Mouse (Mus musculus) liver, embryonic 15.5 days (tissue): ENCODE results near the gene Pla1a. TPM values are rescaled to one million over a fixed set of nuclear protein-coding genes. Genes with fewer than 3 reads are reported as not detected.

Experiments used
- ATAC-seq: fragments of 200-750 bp; cut with Nextera tagmentation; 2 replicates; pipeline ENCODE4 v1.8.0; 2017; ENCODE audit warnings: moderate number of reproducible peaks, mild to moderate bottlenecking, moderate library complexity; ENCODE audit not compliant: insufficient read depth
- H3K27ac ChIP-seq: fragments of 300-500 bp; sonication (generic); replicated peaks from 2 replicates; pipeline ENCODE4 v1.5.1; 2015; ENCODE audit warnings: mild to moderate bottlenecking, inconsistent platforms
- H3K27me3 ChIP-seq: fragments of 300-500 bp; sonication (generic); 2 replicates; pipeline ENCODE4 v1.6.1; 2015; ENCODE audit warnings: mild to moderate bottlenecking, inconsistent platforms
- H3K36me3 ChIP-seq: fragments of 300-500 bp; sonication (generic); replicated peaks from 2 replicates; pipeline ENCODE4 v1.6.1; 2015; ENCODE audit warnings: moderate library complexity, mild to moderate bottlenecking, inconsistent platforms
- H3K4me1 ChIP-seq: fragments of 300-500 bp; sonication (generic); replicated peaks from 2 replicates; pipeline ENCODE4 v1.6.1; 2015; ENCODE audit warnings: inconsistent platforms
- H3K4me2 ChIP-seq: fragments of 300-500 bp; sonication (generic); 2 replicates; pipeline ENCODE4 v1.6.1; 2015; ENCODE audit warnings: moderate library complexity, mild to moderate bottlenecking, inconsistent platforms
- H3K4me3 ChIP-seq: fragments of 300-500 bp; sonication (generic); replicated peaks from 2 replicates; pipeline ENCODE4 v1.5.1; 2015; ENCODE audit warnings: mild to moderate bottlenecking, inconsistent platforms
- H3K9ac ChIP-seq: fragments of 300-500 bp; sonication (generic); 2 replicates; pipeline ENCODE4 v1.6.1; 2015; ENCODE audit warnings: moderate library complexity, mild to moderate bottlenecking, inconsistent platforms
- H3K9me3 ChIP-seq: fragments of 300-500 bp; sonication (generic); replicated peaks from 2 replicates; pipeline ENCODE4 v1.6.1; 2016; ENCODE audit warnings: inconsistent platforms
- WGBS: fragments of 180-500 bp; shearing (Covaris S2); methylation state at CpG from one replicate; pipeline ENCODE4 v1.1.7; 2015; ENCODE audit warnings: mixed read lengths; ENCODE audit not compliant: insufficient replicate concordance; 5-methylcytosine and 5-hydroxymethylcytosine counted together
- polyA plus RNA-seq: library from polyadenylated mRNA; unstranded; fragments of >200 nt; fragmentation: Nextera tagmentation; extraction: Ambion mirVana; gene quantifications from 2 replicates; pipeline ENCODE4 v1.2.1, GENCODE M21; 2015

The Pla1a gene
- polyA plus RNA-seq, 1 experiment from 2014 or later: 27.2 TPM

GRCm38 (mm10) chr16:38388757-38389156 lies 44.2 kb downstream of the Pla1a start:
- no peaks in the 10 kb centered on the region for H3K9me3 ChIP-seq
- H3K9ac ChIP-seq: no peak overlapping the region
- peaks cover 41% of the 10 kb centered on the region for H3K4me1 ChIP-seq
- no peaks in the 10 kb centered on the region for H3K36me3 ChIP-seq
- H3K27ac ChIP-seq: no peak overlapping the region
- ATAC-seq: no peak
- H3K27me3 ChIP-seq: no peaks in the 10 kb centered on the region
- WGBS: 66% methylated on average over 6 of the region's 6 CpGs
- H3K4me2 ChIP-seq: no peak overlapping the region
- no peak overlapping the region for H3K4me3 ChIP-seq

DNA sequence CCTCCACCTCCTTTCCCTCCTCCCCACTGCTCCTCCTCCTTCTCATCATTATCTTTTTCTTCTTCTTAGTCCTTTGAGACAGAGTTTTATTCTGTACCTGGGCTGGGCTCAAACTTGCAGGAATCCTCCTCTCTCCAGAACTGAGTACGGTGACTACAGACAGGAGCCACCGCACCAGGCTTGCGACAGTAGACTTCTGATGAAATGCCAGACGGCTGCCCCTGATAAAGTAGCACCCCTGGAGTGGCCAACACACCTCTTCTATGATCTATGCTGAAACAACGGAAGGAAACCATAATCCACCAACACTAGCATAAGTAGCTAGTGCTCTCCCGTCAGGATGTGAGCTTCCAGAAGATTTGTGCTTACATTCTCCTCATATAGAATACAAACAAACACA lies 45.6 kb downstream of the Pla1a start:
- WGBS: 30% methylated on average over 6 of the region's 6 CpGs
- Histone ChIP-seq H3K4me1 (peaks cover 53% of the 10 kb centered on the region), H3K27ac (peak overlapping the region; percentile 53), H3K4me3 (no peak overlapping the region), H3K4me2 (peak overlapping the region; percentile 42), H3K9ac (no peak overlapping the region), H3K36me3 (no peaks in the 10 kb centered on the region), H3K27me3 (no peaks in the 10 kb centered on the region), H3K9me3 (no peaks in the 10 kb centered on the region)
- ATAC-seq: peak; percentile 65

DNA sequence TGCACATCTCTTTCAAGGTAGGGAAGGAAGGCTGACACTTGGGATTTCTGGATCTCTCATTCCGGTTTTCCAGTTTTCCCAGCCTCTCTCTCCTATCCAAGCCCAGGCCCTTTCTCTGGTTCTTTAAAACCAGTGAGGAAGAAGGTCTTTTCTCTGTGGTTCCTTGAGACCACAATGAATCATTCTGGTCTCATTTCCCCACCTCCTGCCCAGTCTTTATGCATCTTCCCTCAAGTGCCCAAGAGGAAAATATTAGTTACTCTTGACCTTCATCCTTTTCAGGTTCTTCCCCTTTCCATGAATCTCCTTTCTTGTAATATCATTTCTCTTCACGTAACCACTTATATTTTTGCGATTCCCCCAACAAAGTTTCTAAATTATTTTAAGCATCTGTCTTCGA lies 47.2 kb downstream of the Pla1a start:
- H3K9ac ChIP-seq: no peak overlapping the region
- no peaks in the 10 kb centered on the region for H3K27me3 ChIP-seq
- 78% methylated on average over 4 of the region's 4 CpGs for WGBS
- H3K36me3 ChIP-seq: no peaks in the 10 kb centered on the region
- H3K4me1 ChIP-seq: peaks cover 54% of the 10 kb centered on the region
- no peak overlapping the region for H3K27ac ChIP-seq
- no peaks in the 10 kb centered on the region for H3K9me3 ChIP-seq
- H3K4me2 ChIP-seq: no peak overlapping the region
- no peak overlapping the region for H3K4me3 ChIP-seq
- no peak for ATAC-seq

GRCm38 (mm10) chr16:38385184-38385634 lies 47.7 kb downstream of the Pla1a start:
- no peak for ATAC-seq
- Histone ChIP-seq H3K4me2 (no peak overlapping the region), H3K27me3 (no peaks in the 10 kb centered on the region), H3K9ac (no peak overlapping the region), H3K4me1 (peaks cover 54% of the 10 kb centered on the region), H3K27ac (peak overlapping the region; percentile 60; the same call in 1 of the 2 replicates), H3K36me3 (no peaks in the 10 kb centered on the region), H3K4me3 (no peak overlapping the region), H3K9me3 (no peaks in the 10 kb centered on the region)
- 77% methylated on average over 6 of the region's 6 CpGs for WGBS

- Histone ChIP-seq H3K9me3 (no peaks in the 10 kb centered on the region), H3K27me3 (no peaks in the 10 kb centered on the region), H3K4me1 (peaks cover 65% of the 10 kb centered on the region), H3K4me3 (no peak overlapping the region), H3K4me2 (peak overlapping the region; percentile 16; the same call in 1 of the 2 replicates), H3K9ac (no peak overlapping the region), H3K27ac (peak overlapping the region; percentile 60), H3K36me3 (peaks cover 3% of the 10 kb centered on the region)
- ATAC-seq: peak; percentile 77
- WGBS: 16% methylated on average over 2 of the region's 2 CpGs
Measured at GRCm38 (mm10) chr16:38383683-38384082, 49.3 kb downstream of the Pla1a start.

GRCm38 (mm10) chr16:38379926-38380325 lies 53.0 kb downstream of the Pla1a start:
- 72% methylated on average over 3 of the region's 3 CpGs for WGBS
- no peak overlapping the region for H3K4me2 ChIP-seq
- H3K27ac ChIP-seq: no peak overlapping the region
- no peak overlapping the region for H3K9ac ChIP-seq
- peaks cover 68% of the 10 kb centered on the region for H3K4me1 ChIP-seq
- peaks cover 33% of the 10 kb centered on the region for H3K36me3 ChIP-seq
- H3K27me3 ChIP-seq: no peaks in the 10 kb centered on the region
- no peak overlapping the region for H3K4me3 ChIP-seq
- ATAC-seq: no peak
- H3K9me3 ChIP-seq: no peaks in the 10 kb centered on the region

DNA sequence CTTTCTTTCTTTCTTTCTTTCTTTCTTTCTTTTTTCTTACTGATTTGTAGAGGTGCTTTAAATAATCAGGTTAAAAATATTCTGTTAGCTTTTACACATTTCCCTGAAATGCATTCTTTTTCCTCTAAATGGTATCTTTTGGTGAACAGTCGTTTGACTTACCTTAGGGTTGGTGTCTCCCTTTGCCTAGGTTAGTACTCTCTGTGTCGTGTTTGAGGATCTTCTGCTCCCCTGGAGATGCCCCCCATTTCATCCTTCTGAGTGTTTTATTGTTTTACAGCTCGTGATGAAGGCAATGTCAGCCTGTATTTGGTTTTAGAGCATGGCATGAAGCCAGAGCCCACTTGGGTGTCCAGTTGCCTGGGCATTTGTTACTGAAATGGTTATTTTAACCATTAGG lies 53.5 kb downstream of the Pla1a start:
- ATAC-seq: no peak
- no peak overlapping the region for H3K4me3 ChIP-seq
- peaks cover 68% of the 10 kb centered on the region for H3K4me1 ChIP-seq
- no peak overlapping the region for H3K4me2 ChIP-seq
- H3K27me3 ChIP-seq: no peaks in the 10 kb centered on the region
- no peak overlapping the region for H3K27ac ChIP-seq
- H3K9me3 ChIP-seq: no peaks in the 10 kb centered on the region
- no peak overlapping the region for H3K9ac ChIP-seq
- 33% methylated on average over 3 of the region's 3 CpGs for WGBS
- peaks cover 33% of the 10 kb centered on the region for H3K36me3 ChIP-seq

DNA sequence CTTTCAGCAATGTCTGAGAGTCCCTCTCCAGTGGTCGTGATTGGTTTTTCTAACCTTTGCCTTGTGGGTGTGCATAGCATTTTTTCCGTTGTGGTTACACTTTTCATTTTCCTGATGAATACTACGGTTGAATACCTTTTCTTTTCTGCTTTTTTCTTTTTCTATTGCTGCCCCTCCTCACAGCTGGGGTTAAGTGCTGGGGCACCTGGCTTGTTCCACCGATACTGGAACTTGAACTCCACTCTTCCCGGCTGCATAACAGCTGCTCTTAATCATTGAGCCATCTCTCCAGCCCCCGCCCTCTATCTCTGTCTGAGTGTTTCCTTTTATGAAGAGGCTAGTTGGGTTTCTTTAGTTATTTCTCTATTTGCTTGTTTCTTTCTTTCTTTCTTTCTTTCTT lies 53.9 kb downstream of the Pla1a start:
- H3K9me3 ChIP-seq: no peaks in the 10 kb centered on the region
- H3K27me3 ChIP-seq: no peaks in the 10 kb centered on the region
- H3K36me3 ChIP-seq: peaks cover 35% of the 10 kb centered on the region
- peak overlapping the region; percentile 24; the same call in 1 of the 2 replicates for H3K27ac ChIP-seq
- no peak for ATAC-seq
- 0 out of 2 replicates have a peak overlapping the region, but pooled peaks have one; percentile 15 for H3K4me2 ChIP-seq
- WGBS: 21% methylated on average over 6 of the region's 6 CpGs
- peaks cover 68% of the 10 kb centered on the region for H3K4me1 ChIP-seq
- H3K9ac ChIP-seq: no peak overlapping the region
- no peak overlapping the region for H3K4me3 ChIP-seq

DNA sequence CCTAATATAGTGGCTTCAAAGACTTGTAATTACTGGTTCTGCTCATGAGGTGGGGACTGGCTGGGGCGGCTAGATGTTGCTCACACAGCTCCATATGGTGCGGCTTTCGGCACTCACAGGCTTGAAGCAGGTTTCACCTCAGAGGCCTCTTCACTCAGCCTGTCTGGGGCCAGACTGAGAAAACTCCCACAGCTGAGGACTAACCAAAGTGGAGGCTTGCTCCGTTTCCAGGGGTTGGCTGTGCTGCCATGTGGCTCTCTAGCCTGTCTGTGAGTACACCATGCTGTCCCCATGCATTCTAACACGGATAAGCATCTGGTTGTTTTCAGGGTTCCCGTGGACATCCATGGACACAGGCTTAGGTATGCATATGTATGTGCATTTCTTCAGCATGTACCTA lies 54.4 kb downstream of the Pla1a start:
- ATAC-seq: no peak
- 84% methylated on average over 6 of the region's 6 CpGs for WGBS
- peaks cover 40% of the 10 kb centered on the region for H3K36me3 ChIP-seq
- no peak overlapping the region for H3K9ac ChIP-seq
- no peak overlapping the region for H3K27ac ChIP-seq
- H3K4me2 ChIP-seq: no peak overlapping the region
- H3K9me3 ChIP-seq: no peaks in the 10 kb centered on the region
- H3K27me3 ChIP-seq: no peaks in the 10 kb centered on the region
- peaks cover 68% of the 10 kb centered on the region for H3K4me1 ChIP-seq
- H3K4me3 ChIP-seq: no peak overlapping the region

GRCm38 (mm10) chr16:38377546-38377945 lies 55.4 kb downstream of the Pla1a start:
- Histone ChIP-seq H3K9ac (no peak overlapping the region), H3K27ac (peak overlapping the region; percentile 62; the same call in 1 of the 2 replicates), H3K9me3 (no peaks in the 10 kb centered on the region), H3K36me3 (peaks cover 40% of the 10 kb centered on the region), H3K4me3 (no peak overlapping the region), H3K4me2 (no peak overlapping the region), H3K4me1 (peaks cover 69% of the 10 kb centered on the region), H3K27me3 (no peaks in the 10 kb centered on the region)
- no peak for ATAC-seq
- 80% methylated on average over 6 of the region's 6 CpGs for WGBS

DNA sequence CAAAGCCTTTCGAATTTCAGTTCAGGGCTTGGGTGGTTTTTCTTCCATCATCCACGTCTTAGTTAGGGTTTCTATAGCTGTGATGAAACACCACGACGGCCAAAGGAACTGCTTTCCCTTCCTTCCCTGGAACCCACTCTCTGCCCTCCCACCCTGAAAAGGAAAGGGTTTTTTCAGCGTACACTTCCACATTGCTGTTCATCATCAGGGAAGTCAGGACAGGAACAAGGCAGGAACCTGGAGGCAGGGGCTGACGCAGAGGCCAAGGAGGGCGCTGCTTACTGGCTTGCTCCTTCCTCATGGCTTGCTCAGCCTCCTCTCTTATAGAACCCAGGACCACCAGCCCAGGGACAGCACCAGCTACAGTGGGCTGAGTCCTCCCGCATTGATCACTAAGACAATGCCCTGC lies 56.1 kb downstream of the Pla1a start:
- peak overlapping the region; percentile 61 for H3K9ac ChIP-seq
- H3K36me3 ChIP-seq: peaks cover 40% of the 10 kb centered on the region
- ATAC-seq: no peak
- peaks cover 67% of the 10 kb centered on the region for H3K4me1 ChIP-seq
- peak overlapping the region; percentile 62 for H3K27ac ChIP-seq
- peak overlapping the region; percentile 68 for H3K4me3 ChIP-seq
- no peaks in the 10 kb centered on the region for H3K9me3 ChIP-seq
- 36% methylated on average over 8 of the region's 8 CpGs for WGBS
- peak overlapping the region; percentile 75 for H3K4me2 ChIP-seq
- no peaks in the 10 kb centered on the region for H3K27me3 ChIP-seq
